Mouse (Mus musculus) midbrain, postnatal 0 days (tissue): ENCODE results near the gene Anxa5. TPM values are rescaled to one million over a fixed set of nuclear protein-coding genes. Genes with fewer than 3 reads are reported as not detected.

ENCODE experiments used
- ATAC-seq: fragments of 200-750 bp; cut with Nextera tagmentation; 2 replicates; pipeline ENCODE4 v1.8.0; 2017; ENCODE audit warnings: moderate number of reproducible peaks, mild to moderate bottlenecking, moderate TSS enrichment, moderate library complexity; ENCODE audit not compliant: low FRiP score
- DNase-seq: peaks from one replicate; pipeline ENCODE4 v3.0.0-alpha.2; 2015; ENCODE audit warnings: low spot score
- H3K27ac ChIP-seq: fragments of 300-500 bp; sonication (generic); 2 replicates; pipeline ENCODE4 v1.5.1; 2014; ENCODE audit warnings: low read depth, mild to moderate bottlenecking, low read length, mixed read lengths
- H3K27me3 ChIP-seq: fragments of 300-500 bp; sonication (generic); 2 replicates; pipeline ENCODE4 v1.6.1; 2014; ENCODE audit warnings: low read length, control low read depth, mixed read lengths; ENCODE audit not compliant: insufficient read depth
- H3K36me3 ChIP-seq: fragments of 300-500 bp; sonication (generic); 2 replicates; pipeline ENCODE4 v1.6.1; 2014; ENCODE audit warnings: low read length, control low read depth, mixed read lengths; ENCODE audit not compliant: insufficient read depth
- H3K4me1 ChIP-seq: fragments of 300-500 bp; sonication (generic); 2 replicates; pipeline ENCODE4 v1.6.1; 2014; ENCODE audit warnings: mild to moderate bottlenecking, control low read depth, antibody characterized with exemption, low read length, mixed read lengths; ENCODE audit not compliant: insufficient read depth
- H3K4me2 ChIP-seq: fragments of 300-500 bp; sonication (generic); 2 replicates; pipeline ENCODE4 v1.6.1; 2014; ENCODE audit warnings: low read depth, mild to moderate bottlenecking, low read length, mixed read lengths; ENCODE audit not compliant: poor library complexity, severe bottlenecking
- H3K4me3 ChIP-seq: fragments of 300-500 bp; sonication (generic); 2 replicates; pipeline ENCODE4 v1.5.1; 2014; ENCODE audit warnings: low read depth, mild to moderate bottlenecking, low read length, moderate library complexity
- H3K9ac ChIP-seq: fragments of 300-500 bp; sonication (generic); replicated peaks from 2 replicates; pipeline ENCODE4 v1.6.1; 2014; ENCODE audit warnings: mild to moderate bottlenecking, low read length, moderate library complexity, mixed read lengths; ENCODE audit not compliant: poor library complexity, severe bottlenecking
- H3K9me3 ChIP-seq: fragments of 300-500 bp; sonication (generic); 2 replicates; pipeline ENCODE4 v1.6.1; 2016; ENCODE audit warnings: low read length, control low read depth
- CTCF ChIP-seq: IDR thresholded peaks from 2 replicates; pipeline ENCODE4 v1.5.1; 2016; ENCODE audit warnings: antibody characterized with exemption, mild to moderate bottlenecking
- WGBS: fragments of 180-500 bp; shearing (Covaris S2); extraction: QIAGEN DNeasy Blood & Tissue Kit; methylation state at CpG from one replicate; pipeline ENCODE4 v1.1.7; 2014; 5-methylcytosine and 5-hydroxymethylcytosine counted together
- polyA plus RNA-seq: library from polyadenylated mRNA; unstranded; fragments of >200 nt; fragmentation: Nextera tagmentation; extraction: Ambion mirVana; gene quantifications from 2 replicates; pipeline ENCODE4 v1.2.1, GENCODE M21; 2015
- total RNA-seq: library from RNA; depleted of rRNA; stranded (reverse); fragments of >200 nt; gene quantifications from 2 replicates; pipeline ENCODE4 v1.2.3, GENCODE M21; 2014

Anxa5 gene
- total and polyA plus RNA-seq, 2 experiments from 2014 or later, result 27.9 to 43.1 TPM

- no peak for TF ChIP-seq CTCF
- ATAC-seq, result no peak
- 92% methylated on average over 8 of the region's 8 CpGs for WGBS
- Histone ChIP-seq H3K36me3 (peaks cover 3% of the 10 kb centered on the region; the same call in 1 of the 2 replicates), H3K27me3 (no peaks in the 10 kb centered on the region), H3K9ac (no peak overlapping the region), H3K4me3 (no peak overlapping the region), H3K9me3 (no peaks in the 10 kb centered on the region), H3K4me1 (no peaks in the 10 kb centered on the region), H3K4me2 (no peak overlapping the region), H3K27ac (no peak overlapping the region)
- no peak for DNase-seq
Measured at GRCm38 (mm10) chr3:36455124-36455523, 20.6 kb downstream of the Anxa5 start.

- Histone ChIP-seq H3K36me3 (peaks cover 3% of the 10 kb centered on the region; the same call in 1 of the 2 replicates), H3K27me3 (no peaks in the 10 kb centered on the region), H3K4me2 (no peak overlapping the region), H3K9me3 (no peaks in the 10 kb centered on the region), H3K27ac (no peak overlapping the region), H3K9ac (no peak overlapping the region), H3K4me3 (no peak overlapping the region), H3K4me1 (no peaks in the 10 kb centered on the region)
- no peak for TF ChIP-seq CTCF
- DNase-seq (no peak), ATAC-seq (no peak)
- 97% methylated on average over 1 of the region's 1 CpGs for WGBS
Measured at GRCm38 (mm10) chr3:36452502-36452901, 23.2 kb downstream of the Anxa5 start.

DNA sequence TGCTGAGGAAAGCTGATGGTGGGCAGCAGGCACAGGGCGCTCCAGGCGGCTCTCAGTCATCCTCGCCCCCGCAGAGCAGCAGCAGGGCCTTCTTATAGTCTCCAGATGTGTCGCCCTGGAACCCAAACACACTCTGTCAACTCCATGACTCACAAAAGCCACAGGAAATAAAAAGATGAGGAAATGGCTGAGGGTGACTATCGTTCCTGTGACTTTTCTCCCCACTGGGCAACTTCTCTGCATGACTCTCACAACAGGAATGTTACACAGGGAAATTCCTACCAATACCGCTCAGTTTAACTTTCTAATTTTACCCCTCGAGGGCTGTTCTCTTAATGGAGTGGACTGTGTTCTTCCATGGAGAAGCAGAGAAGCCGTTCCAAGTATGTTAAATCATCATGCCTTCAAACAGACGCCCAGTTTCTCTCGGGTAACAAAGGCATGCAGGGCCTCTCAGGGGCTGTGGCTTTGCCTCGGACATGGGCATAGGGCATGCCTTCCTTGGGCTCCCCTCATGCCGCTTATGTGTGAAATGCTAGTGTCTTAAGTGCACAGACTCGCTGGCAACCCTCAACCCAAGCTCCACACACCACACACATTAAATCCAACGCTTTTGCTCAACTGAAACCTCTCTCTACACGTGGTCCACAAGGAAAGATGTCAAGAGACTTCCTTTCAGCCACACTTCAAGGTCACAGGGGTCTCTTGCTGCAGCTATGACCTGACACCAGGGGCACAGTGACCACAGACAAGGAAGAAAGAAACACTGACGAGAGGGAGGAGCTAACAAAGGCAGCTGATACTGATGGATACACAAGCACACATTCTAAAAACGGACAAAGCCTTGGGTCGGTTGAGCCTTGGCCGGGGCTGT is 26.2 kb downstream of the Anxa5 start:
- H3K9me3 ChIP-seq, result no peaks in the 10 kb centered on the region
- WGBS, result 49% methylated on average over 20 of the region's 20 CpGs
- H3K4me1 ChIP-seq, result no peaks in the 10 kb centered on the region
- no peak overlapping the region for H3K9ac ChIP-seq
- DNase-seq (no peak), ATAC-seq (no peak)
- no peaks in the 10 kb centered on the region for H3K27me3 ChIP-seq
- H3K27ac ChIP-seq, result no peak overlapping the region
- H3K4me3 ChIP-seq, result no peak overlapping the region
- peaks cover 3% of the 10 kb centered on the region; the same call in 1 of the 2 replicates for H3K36me3 ChIP-seq
- TF ChIP-seq CTCF, result no peak
- no peak overlapping the region for H3K4me2 ChIP-seq

- Histone ChIP-seq H3K4me1 (no peaks in the 10 kb centered on the region), H3K27ac (no peak overlapping the region), H3K36me3 (no peaks in the 10 kb centered on the region), H3K27me3 (no peaks in the 10 kb centered on the region), H3K4me2 (no peak overlapping the region), H3K4me3 (no peak overlapping the region), H3K9me3 (no peaks in the 10 kb centered on the region), H3K9ac (no peak overlapping the region)
- 75% methylated on average over 6 of the region's 6 CpGs for WGBS
- TF ChIP-seq CTCF, result no peak
- ATAC-seq (no peak), DNase-seq (no peak)
Measured at GRCm38 (mm10) chr3:36446918-36447317, 28.8 kb downstream of the Anxa5 start.

GRCm38 (mm10) chr3:36446506-36446905 is 29.2 kb downstream of the Anxa5 start:
- H3K36me3 ChIP-seq, result no peaks in the 10 kb centered on the region
- no peaks in the 10 kb centered on the region for H3K27me3 ChIP-seq
- 76% methylated on average over 5 of the region's 5 CpGs for WGBS
- H3K4me3 ChIP-seq, result no peak overlapping the region
- no peak for TF ChIP-seq CTCF
- H3K9me3 ChIP-seq, result no peaks in the 10 kb centered on the region
- H3K27ac ChIP-seq, result no peak overlapping the region
- no peaks in the 10 kb centered on the region for H3K4me1 ChIP-seq
- ATAC-seq (no peak), DNase-seq (no peak)
- H3K4me2 ChIP-seq, result no peak overlapping the region
- H3K9ac ChIP-seq, result no peak overlapping the region

- H3K4me3 ChIP-seq, result no peak overlapping the region
- no peak overlapping the region for H3K27ac ChIP-seq
- H3K36me3 ChIP-seq, result no peaks in the 10 kb centered on the region
- H3K4me2 ChIP-seq, result no peak overlapping the region
- no peak for DNase-seq
- H3K9me3 ChIP-seq, result no peaks in the 10 kb centered on the region
- 94% methylated on average over 3 of the region's 3 CpGs for WGBS
- no peaks in the 10 kb centered on the region for H3K4me1 ChIP-seq
- ATAC-seq, result no peak
- H3K27me3 ChIP-seq, result no peaks in the 10 kb centered on the region
- H3K9ac ChIP-seq, result no peak overlapping the region
- TF ChIP-seq CTCF, result peak; percentile 13; the same call in 1 of the 2 replicates
Measured at GRCm38 (mm10) chr3:36446041-36446440, 29.7 kb downstream of the Anxa5 start.
